Mouse (Mus musculus): ENCODE measurements around the gene Mcrip2. TPM values are rescaled to one million over a fixed set of nuclear protein-coding genes. Genes with fewer than 3 reads are reported as not detected.

The Mcrip2 gene
- polyA plus RNA-seq, 1 experiment from 2014 or later = 133 TPM

- no peak overlapping the region for H3K4me3 ChIP-seq
- 26% methylated on average over 2 of the region's 2 CpGs for WGBS
- peak; percentile 89 for DNase-seq (ENCODE audit: low spot score)
- no peaks in the 10 kb centered on the region for H3K27me3 ChIP-seq (ENCODE audit: insufficient read depth, poor library complexity, severe bottlenecking)
- H3K27ac ChIP-seq = no peak overlapping the region; the same call in 1 of the 2 replicates
- H3K36me3 ChIP-seq = peaks cover 14% of the 10 kb centered on the region
- H3K4me1 ChIP-seq = peaks cover 20% of the 10 kb centered on the region
- H3K9me3 ChIP-seq = no peaks in the 10 kb centered on the region
Measured at GRCm38 (mm10) chr17:25893975-25894617, 25.5 kb upstream of the Mcrip2 start.

- no peak for DNase-seq (ENCODE audit: low spot score)
- peaks cover 47% of the 10 kb centered on the region for H3K36me3 ChIP-seq
Measured at GRCm38 (mm10) chr17:25888837-25889236, 20.3 kb upstream of the Mcrip2 start.

GRCm38 (mm10) chr17:25887467-25887866 lies 18.9 kb upstream of the Mcrip2 start:
- Histone ChIP-seq H3K36me3 (peaks cover 61% of the 10 kb centered on the region), H3K27me3 (ENCODE audit: insufficient read depth, poor library complexity, severe bottlenecking) (no peaks in the 10 kb centered on the region), H3K4me1 (peaks cover 23% of the 10 kb centered on the region), H3K27ac (no peak overlapping the region), H3K9me3 (no peaks in the 10 kb centered on the region), H3K4me3 (no peak overlapping the region)
- DNase-seq (ENCODE audit: low spot score) = no peak
- 89% methylated on average over 10 of the region's 10 CpGs for WGBS

More at GRCm38 (mm10) chr17:25888837-25889236, 20.3 kb upstream of the Mcrip2 start:
- H3K27ac ChIP-seq = no peak overlapping the region
- WGBS = 91% methylated on average over 3 of the region's 3 CpGs
- H3K4me3 ChIP-seq = no peak overlapping the region
- H3K9me3 ChIP-seq = no peaks in the 10 kb centered on the region
- H3K27me3 ChIP-seq (ENCODE audit: insufficient read depth, poor library complexity, severe bottlenecking) = no peaks in the 10 kb centered on the region
- 0 out of 2 replicates have a peak, but pooled peaks cover 10% of the 10 kb centered on the region for H3K4me1 ChIP-seq

- no peak for DNase-seq (ENCODE audit: low spot score)
- H3K9me3 ChIP-seq = no peaks in the 10 kb centered on the region
- no peak overlapping the region for H3K4me3 ChIP-seq
- H3K4me1 ChIP-seq = peaks cover 29% of the 10 kb centered on the region
- H3K36me3 ChIP-seq = peaks cover 65% of the 10 kb centered on the region
- no peaks in the 10 kb centered on the region for H3K27me3 ChIP-seq (ENCODE audit: insufficient read depth, poor library complexity, severe bottlenecking)
- no peak overlapping the region for H3K27ac ChIP-seq
Measured at GRCm38 (mm10) chr17:25886806-25887205, 18.2 kb upstream of the Mcrip2 start.

- Histone ChIP-seq H3K36me3 (peaks cover 65% of the 10 kb centered on the region), H3K9me3 (no peaks in the 10 kb centered on the region), H3K27me3 (ENCODE audit: insufficient read depth, poor library complexity, severe bottlenecking) (no peaks in the 10 kb centered on the region), H3K4me1 (peaks cover 41% of the 10 kb centered on the region), H3K27ac (no peak overlapping the region), H3K4me3 (no peak overlapping the region)
- 64% methylated on average over 4 of the region's 4 CpGs for WGBS
- no peak for DNase-seq (ENCODE audit: low spot score)
Measured at GRCm38 (mm10) chr17:25885636-25886035, 17.1 kb upstream of the Mcrip2 start.

GRCm38 (mm10) chr17:25883824-25884223 lies 15.3 kb upstream of the Mcrip2 start:
- Histone ChIP-seq H3K27ac (no peak overlapping the region), H3K9me3 (no peaks in the 10 kb centered on the region), H3K27me3 (ENCODE audit: insufficient read depth, poor library complexity, severe bottlenecking) (no peaks in the 10 kb centered on the region), H3K36me3 (peaks cover 55% of the 10 kb centered on the region), H3K4me3 (no peak overlapping the region), H3K4me1 (peaks cover 57% of the 10 kb centered on the region)
- 85% methylated on average over 3 of the region's 3 CpGs for WGBS
- no peak for DNase-seq (ENCODE audit: low spot score)

- Histone ChIP-seq H3K27me3 (ENCODE audit: insufficient read depth, poor library complexity, severe bottlenecking) (no peaks in the 10 kb centered on the region), H3K36me3 (peaks cover 56% of the 10 kb centered on the region), H3K9me3 (no peaks in the 10 kb centered on the region), H3K27ac (peak overlapping the region; percentile 66; the same call in 1 of the 2 replicates), H3K4me1 (peaks cover 58% of the 10 kb centered on the region), H3K4me3 (no peak overlapping the region)
- 88% methylated on average over 8 of the region's 8 CpGs for WGBS
- no peak for DNase-seq (ENCODE audit: low spot score)
Measured at GRCm38 (mm10) chr17:25883268-25883667, 14.7 kb upstream of the Mcrip2 start.

GRCm38 (mm10) chr17:25882306-25882705 lies 13.7 kb upstream of the Mcrip2 start:
- peaks cover 58% of the 10 kb centered on the region for H3K4me1 ChIP-seq
- DNase-seq (ENCODE audit: low spot score) = no peak
- H3K4me3 ChIP-seq = no peak overlapping the region
- H3K36me3 ChIP-seq = peaks cover 56% of the 10 kb centered on the region
- H3K27me3 ChIP-seq (ENCODE audit: insufficient read depth, poor library complexity, severe bottlenecking) = no peaks in the 10 kb centered on the region
- 25% methylated on average over 5 of the region's 5 CpGs for WGBS
- H3K27ac ChIP-seq = peak overlapping the region; percentile 66; the same call in 1 of the 2 replicates
- no peaks in the 10 kb centered on the region for H3K9me3 ChIP-seq

- peaks cover 62% of the 10 kb centered on the region for H3K4me1 ChIP-seq
- WGBS = 40% methylated on average over 4 of the region's 4 CpGs
- no peak for DNase-seq (ENCODE audit: low spot score)
- no peaks in the 10 kb centered on the region for H3K27me3 ChIP-seq (ENCODE audit: insufficient read depth, poor library complexity, severe bottlenecking)
- H3K4me3 ChIP-seq = no peak overlapping the region
- peak overlapping the region; percentile 66 for H3K27ac ChIP-seq
- H3K36me3 ChIP-seq = peaks cover 56% of the 10 kb centered on the region
- H3K9me3 ChIP-seq = no peaks in the 10 kb centered on the region
Measured at GRCm38 (mm10) chr17:25881691-25882090, 13.1 kb upstream of the Mcrip2 start.

GRCm38 (mm10) chr17:25880913-25881641 lies 12.5 kb upstream of the Mcrip2 start:
- no peak for DNase-seq (ENCODE audit: low spot score)
- Histone ChIP-seq H3K27me3 (ENCODE audit: insufficient read depth, poor library complexity, severe bottlenecking) (no peaks in the 10 kb centered on the region), H3K9me3 (no peaks in the 10 kb centered on the region), H3K27ac (peak overlapping the region; percentile 66), H3K4me1 (peaks cover 69% of the 10 kb centered on the region), H3K36me3 (peaks cover 56% of the 10 kb centered on the region), H3K4me3 (no peak overlapping the region)
- WGBS = 13% methylated on average over 5 of the region's 5 CpGs

GRCm38 (mm10) chr17:25880196-25880910 lies 11.8 kb upstream of the Mcrip2 start, which contains the start of gene Wfikkn1:
Wfikkn1 (minus strand) TSS chr17:25880858.
- peaks cover 54% of the 10 kb centered on the region for H3K36me3 ChIP-seq
- WGBS = 42% methylated on average over 5 of the region's 5 CpGs
- DNase-seq (ENCODE audit: low spot score) = no peak
- no peaks in the 10 kb centered on the region for H3K9me3 ChIP-seq
- peaks cover 71% of the 10 kb centered on the region for H3K4me1 ChIP-seq
- no peaks in the 10 kb centered on the region for H3K27me3 ChIP-seq (ENCODE audit: insufficient read depth, poor library complexity, severe bottlenecking)
- H3K4me3 ChIP-seq = no peak within 1 kb of the TSS
- peak within 1 kb of the TSS; percentile 66 for H3K27ac ChIP-seq

- Histone ChIP-seq H3K27ac (peak overlapping the region; percentile 66; the same call in 1 of the 2 replicates), H3K36me3 (peaks cover 48% of the 10 kb centered on the region), H3K4me1 (peaks cover 71% of the 10 kb centered on the region), H3K27me3 (ENCODE audit: insufficient read depth, poor library complexity, severe bottlenecking) (no peaks in the 10 kb centered on the region), H3K4me3 (no peak overlapping the region), H3K9me3 (no peaks in the 10 kb centered on the region)
- 81% methylated on average over 8 of the region's 8 CpGs for WGBS
- DNase-seq (ENCODE audit: low spot score) = no peak
Measured at GRCm38 (mm10) chr17:25879750-25880149, 11.2 kb upstream of the Mcrip2 start.

- Histone ChIP-seq H3K36me3 (peaks cover 43% of the 10 kb centered on the region), H3K4me1 (peaks cover 74% of the 10 kb centered on the region), H3K27me3 (ENCODE audit: insufficient read depth, poor library complexity, severe bottlenecking) (no peaks in the 10 kb centered on the region), H3K9me3 (no peaks in the 10 kb centered on the region), H3K27ac (no peak overlapping the region), H3K4me3 (no peak overlapping the region)
- WGBS = 66% methylated on average over 4 of the region's 4 CpGs
- no peak for DNase-seq (ENCODE audit: low spot score)
Measured at GRCm38 (mm10) chr17:25879261-25879660, 10.7 kb upstream of the Mcrip2 start.

Data from heart, embryonic 10.5 days (tissue).